Mouse (Mus musculus): ENCODE measurements around the gene Pask. TPM values are rescaled to one million over a fixed set of nuclear protein-coding genes. Genes with fewer than 3 reads are reported as not detected.

Gene Pask
- 25.6 and 26.0 TPM in 2 replicates for polyA plus RNA-seq (2011; ENCODE audit: insufficient read depth, insufficient read length, low read depth, missing spikeins)

- H3K27me3 ChIP-seq (ENCODE audit: control insufficient read depth, insufficient read depth, low read length, poor library complexity, severe bottlenecking): no peaks in the 10 kb centered on the region
- H3K27ac ChIP-seq (ENCODE audit: insufficient read depth, low read length): no peak within 1 kb of the TSS
- TF ChIP-seq POLR2A (IDR thresholded peaks at IDR 0.05; ENCODE audit: insufficient read depth, low read length): no peak
- no peak for TF ChIP-seq EP300 (IDR thresholded peaks at IDR 0.05; ENCODE audit: insufficient read depth, low read depth, low read length)
- TF ChIP-seq CTCF (IDR thresholded peaks at IDR 0.05; ENCODE audit: low read depth, low read length): no peak
- H3K9ac ChIP-seq (ENCODE audit: low read depth, poor library complexity, severe bottlenecking): peak within 1 kb of the TSS; percentile 86
- no peaks in the 10 kb centered on the region for H3K4me1 ChIP-seq (ENCODE audit: control insufficient read depth, insufficient read depth, low read length)
- H3K4me3 ChIP-seq (ENCODE audit: low read depth, low read length): peak within 1 kb of the TSS; percentile 91
- H3K36me3 ChIP-seq (ENCODE audit: control insufficient read depth, insufficient read depth, low read length, poor library complexity, severe bottlenecking): no peaks in the 10 kb centered on the region; the same call in none of the 2 replicates
- no peaks in the 10 kb centered on the region for H3K9me3 ChIP-seq (replicated peaks; ENCODE audit: control insufficient read depth, insufficient read depth, low read length, poor library complexity, severe bottlenecking)
Observed at GRCm38 (mm10) chr1:93342648-93343503, at the start of gene Pask, which contains the start of gene Ppp1r7. Gene Pask (minus strand): TSS chr1:93343482. Gene Ppp1r7 (plus strand): TSS chr1:93342854.

GRCm38 (mm10) chr1:93388906-93389305, 45.6 kb upstream of the Pask start:
- Histone ChIP-seq H3K27me3 (ENCODE audit: control insufficient read depth, insufficient read depth, low read length, poor library complexity, severe bottlenecking) (no peaks in the 10 kb centered on the region), H3K9me3 (replicated peaks; ENCODE audit: control insufficient read depth, insufficient read depth, low read length, poor library complexity, severe bottlenecking) (no peaks in the 10 kb centered on the region), H3K9ac (ENCODE audit: low read depth, poor library complexity, severe bottlenecking) (no peak overlapping the region), H3K4me3 (ENCODE audit: low read depth, low read length) (no peak overlapping the region), H3K36me3 (ENCODE audit: control insufficient read depth, insufficient read depth, low read length, poor library complexity, severe bottlenecking) (no peaks in the 10 kb centered on the region), H3K4me1 (ENCODE audit: control insufficient read depth, insufficient read depth, low read length) (no peaks in the 10 kb centered on the region), H3K27ac (ENCODE audit: insufficient read depth, low read length) (no peak overlapping the region)
- no peak for TF ChIP-seq CTCF (IDR thresholded peaks at IDR 0.05; ENCODE audit: low read depth, low read length)
- TF ChIP-seq EP300 (IDR thresholded peaks at IDR 0.05; ENCODE audit: insufficient read depth, low read depth, low read length): no peak
- TF ChIP-seq POLR2A (IDR thresholded peaks at IDR 0.05; ENCODE audit: insufficient read depth, low read length): no peak

- H3K4me1 ChIP-seq (ENCODE audit: control insufficient read depth, insufficient read depth, low read length): no peaks in the 10 kb centered on the region
- no peaks in the 10 kb centered on the region for H3K36me3 ChIP-seq (ENCODE audit: control insufficient read depth, insufficient read depth, low read length, poor library complexity, severe bottlenecking)
- H3K9ac ChIP-seq (ENCODE audit: low read depth, poor library complexity, severe bottlenecking): no peak overlapping the region
- H3K27ac ChIP-seq (ENCODE audit: insufficient read depth, low read length): no peak overlapping the region
- no peaks in the 10 kb centered on the region for H3K27me3 ChIP-seq (ENCODE audit: control insufficient read depth, insufficient read depth, low read length, poor library complexity, severe bottlenecking)
- no peaks in the 10 kb centered on the region for H3K9me3 ChIP-seq (replicated peaks; ENCODE audit: control insufficient read depth, insufficient read depth, low read length, poor library complexity, severe bottlenecking)
- no peak overlapping the region for H3K4me3 ChIP-seq (ENCODE audit: low read depth, low read length)
- TF ChIP-seq POLR2A (IDR thresholded peaks at IDR 0.05; ENCODE audit: insufficient read depth, low read length): no peak
- TF ChIP-seq CTCF (IDR thresholded peaks at IDR 0.05; ENCODE audit: low read depth, low read length): no peak
- TF ChIP-seq EP300 (IDR thresholded peaks at IDR 0.05; ENCODE audit: insufficient read depth, low read depth, low read length): no peak
Observed at GRCm38 (mm10) chr1:93387198-93387597, 43.9 kb upstream of the Pask start.

GRCm38 (mm10) chr1:93379117-93379516, 35.8 kb upstream of the Pask start:
- H3K27ac ChIP-seq (ENCODE audit: insufficient read depth, low read length): no peak overlapping the region
- no peaks in the 10 kb centered on the region for H3K9me3 ChIP-seq (replicated peaks; ENCODE audit: control insufficient read depth, insufficient read depth, low read length, poor library complexity, severe bottlenecking)
- no peaks in the 10 kb centered on the region for H3K36me3 ChIP-seq (ENCODE audit: control insufficient read depth, insufficient read depth, low read length, poor library complexity, severe bottlenecking)
- no peak overlapping the region for H3K9ac ChIP-seq (ENCODE audit: low read depth, poor library complexity, severe bottlenecking)
- H3K4me1 ChIP-seq (ENCODE audit: control insufficient read depth, insufficient read depth, low read length): no peaks in the 10 kb centered on the region
- no peaks in the 10 kb centered on the region for H3K27me3 ChIP-seq (ENCODE audit: control insufficient read depth, insufficient read depth, low read length, poor library complexity, severe bottlenecking)
- TF ChIP-seq POLR2A (IDR thresholded peaks at IDR 0.05; ENCODE audit: insufficient read depth, low read length): no peak
- peak; percentile 23 for TF ChIP-seq CTCF (IDR thresholded peaks at IDR 0.05; ENCODE audit: low read depth, low read length)
- no peak for TF ChIP-seq EP300 (IDR thresholded peaks at IDR 0.05; ENCODE audit: insufficient read depth, low read depth, low read length)
- no peak overlapping the region for H3K4me3 ChIP-seq (ENCODE audit: low read depth, low read length)

GRCm38 (mm10) chr1:93377307-93377706, 34.0 kb upstream of the Pask start:
- H3K36me3 ChIP-seq (ENCODE audit: control insufficient read depth, insufficient read depth, low read length, poor library complexity, severe bottlenecking): no peaks in the 10 kb centered on the region
- no peak overlapping the region for H3K4me3 ChIP-seq (ENCODE audit: low read depth, low read length)
- H3K27me3 ChIP-seq (ENCODE audit: control insufficient read depth, insufficient read depth, low read length, poor library complexity, severe bottlenecking): no peaks in the 10 kb centered on the region
- H3K27ac ChIP-seq (ENCODE audit: insufficient read depth, low read length): no peak overlapping the region
- no peaks in the 10 kb centered on the region for H3K9me3 ChIP-seq (replicated peaks; ENCODE audit: control insufficient read depth, insufficient read depth, low read length, poor library complexity, severe bottlenecking)
- no peaks in the 10 kb centered on the region for H3K4me1 ChIP-seq (ENCODE audit: control insufficient read depth, insufficient read depth, low read length)
- no peak for TF ChIP-seq CTCF (IDR thresholded peaks at IDR 0.05; ENCODE audit: low read depth, low read length)
- no peak for TF ChIP-seq POLR2A (IDR thresholded peaks at IDR 0.05; ENCODE audit: insufficient read depth, low read length)
- no peak for TF ChIP-seq EP300 (IDR thresholded peaks at IDR 0.05; ENCODE audit: insufficient read depth, low read depth, low read length)
- H3K9ac ChIP-seq (ENCODE audit: low read depth, poor library complexity, severe bottlenecking): no peak overlapping the region

- TF ChIP-seq CTCF (IDR thresholded peaks at IDR 0.05; ENCODE audit: low read depth, low read length): no peak
- TF ChIP-seq EP300 (IDR thresholded peaks at IDR 0.05; ENCODE audit: insufficient read depth, low read depth, low read length): no peak
- no peak for TF ChIP-seq POLR2A (IDR thresholded peaks at IDR 0.05; ENCODE audit: insufficient read depth, low read length)
- H3K4me3 ChIP-seq (ENCODE audit: low read depth, low read length): no peak within 1 kb of the TSS
- H3K36me3 ChIP-seq (ENCODE audit: control insufficient read depth, insufficient read depth, low read length, poor library complexity, severe bottlenecking): no peaks in the 10 kb centered on the region
- H3K4me1 ChIP-seq (ENCODE audit: control insufficient read depth, insufficient read depth, low read length): no peaks in the 10 kb centered on the region
- H3K27me3 ChIP-seq (ENCODE audit: control insufficient read depth, insufficient read depth, low read length, poor library complexity, severe bottlenecking): no peaks in the 10 kb centered on the region
- H3K9ac ChIP-seq (ENCODE audit: low read depth, poor library complexity, severe bottlenecking): no peak within 1 kb of the TSS
- H3K9me3 ChIP-seq (replicated peaks; ENCODE audit: control insufficient read depth, insufficient read depth, low read length, poor library complexity, severe bottlenecking): no peaks in the 10 kb centered on the region
- H3K27ac ChIP-seq (ENCODE audit: insufficient read depth, low read length): no peak within 1 kb of the TSS
Observed at GRCm38 (mm10) chr1:93373665-93374064, 30.4 kb upstream of the Pask start, which contains the start of gene Ano7. Gene Ano7 (plus strand): TSS chr1:93373930.

All from ES-Bruce4 (cell line).